Mouse (Mus musculus): ENCODE results near the gene Morc4.

The Morc4 gene

DNA sequence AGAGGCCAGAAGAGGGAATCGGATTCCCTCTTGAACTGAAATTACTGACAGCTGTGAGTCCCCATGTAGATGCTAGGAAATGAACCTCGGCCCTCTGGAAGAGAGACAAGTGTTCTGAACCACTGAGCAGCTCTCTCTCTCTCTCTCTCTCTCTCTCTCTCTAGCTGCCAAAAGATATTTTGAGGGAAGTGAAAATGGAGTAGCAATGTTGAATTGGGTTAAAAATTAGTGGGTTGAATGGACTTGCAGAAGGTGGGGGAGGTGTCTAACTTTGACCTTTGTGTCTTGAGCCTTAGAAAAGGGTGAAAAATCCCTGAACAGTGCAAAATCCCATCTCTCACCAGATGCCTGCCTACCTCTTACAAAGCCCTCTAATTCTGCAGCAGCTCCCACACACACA is 64.1 kb downstream of the Morc4 start:
- no peak for DNase-seq (ENCODE audit: extremely low read depth, insufficient read length, low spot score)

DNA sequence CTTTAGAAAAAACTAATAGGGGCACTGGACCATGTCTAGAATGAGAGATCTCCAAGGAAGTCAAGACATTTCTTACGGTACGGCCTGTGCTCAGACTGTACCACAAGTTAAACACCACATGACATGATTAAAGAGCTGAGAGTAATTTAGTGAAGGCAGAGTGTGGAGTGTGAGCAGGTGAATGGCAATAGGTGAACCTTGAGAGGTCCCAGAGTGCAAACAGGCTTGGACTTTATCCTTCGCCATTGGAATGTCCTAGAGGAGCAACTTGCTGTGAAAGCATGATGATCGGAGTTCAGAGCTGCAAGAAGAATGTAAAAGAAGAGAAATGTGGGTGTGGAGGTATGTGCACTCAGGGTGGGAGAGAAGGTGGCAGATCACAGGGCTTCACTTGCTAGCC is 65.6 kb downstream of the Morc4 start:
- DNase-seq (ENCODE audit: extremely low read depth, insufficient read length, low spot score) = no peak

DNA sequence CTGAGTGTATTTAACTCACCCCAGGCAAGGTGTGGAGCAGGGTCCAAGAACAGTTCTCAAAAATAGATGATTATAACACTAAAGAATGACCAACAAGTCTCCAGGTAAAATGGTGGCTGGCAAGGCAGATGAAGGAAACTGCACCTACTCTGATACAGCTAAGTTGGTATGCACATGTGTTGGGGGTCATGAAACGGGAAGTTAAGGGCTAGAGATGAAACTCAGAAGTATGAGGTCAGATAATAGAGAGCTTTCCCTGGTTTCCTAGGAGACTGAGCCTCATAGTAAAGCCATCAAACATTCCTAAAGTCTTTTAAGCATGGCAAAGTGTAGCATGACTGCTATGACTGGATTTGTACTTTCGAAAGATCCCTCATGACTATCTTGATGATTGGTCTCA is 68.4 kb downstream of the Morc4 start:
- no peak for DNase-seq (ENCODE audit: extremely low read depth, insufficient read length, low spot score)

DNA sequence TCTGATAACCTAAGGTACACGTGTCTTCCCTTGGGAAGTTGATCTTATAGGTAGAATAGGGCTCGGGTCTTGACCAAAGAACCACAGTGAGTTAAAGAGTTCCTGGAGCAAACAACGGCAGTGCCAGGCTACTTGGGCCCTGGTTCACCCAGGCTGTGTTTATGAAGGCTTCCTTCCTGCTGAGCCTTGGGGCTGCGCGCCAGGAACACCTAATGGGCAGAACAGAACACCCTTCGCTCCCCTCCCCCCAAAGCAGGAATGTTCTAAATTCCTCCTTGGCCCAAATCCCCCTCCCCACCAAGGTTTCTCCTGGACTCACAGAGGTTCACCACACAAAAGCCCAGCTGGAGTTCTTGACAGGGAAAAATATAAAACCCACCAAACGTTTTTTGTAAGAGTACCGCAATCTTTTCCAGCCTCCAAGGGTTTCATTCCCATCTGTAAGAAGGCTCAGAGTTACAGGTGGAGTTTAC is 71.0 kb downstream of the Morc4 start, which contains the start of gene Cldn2:
Gene Cldn2, plus strand, starts transcription at position 423 of the 473 bp plus-strand sequence.
- DNase-seq (ENCODE audit: extremely low read depth, insufficient read length, low spot score) = no peak

DNA sequence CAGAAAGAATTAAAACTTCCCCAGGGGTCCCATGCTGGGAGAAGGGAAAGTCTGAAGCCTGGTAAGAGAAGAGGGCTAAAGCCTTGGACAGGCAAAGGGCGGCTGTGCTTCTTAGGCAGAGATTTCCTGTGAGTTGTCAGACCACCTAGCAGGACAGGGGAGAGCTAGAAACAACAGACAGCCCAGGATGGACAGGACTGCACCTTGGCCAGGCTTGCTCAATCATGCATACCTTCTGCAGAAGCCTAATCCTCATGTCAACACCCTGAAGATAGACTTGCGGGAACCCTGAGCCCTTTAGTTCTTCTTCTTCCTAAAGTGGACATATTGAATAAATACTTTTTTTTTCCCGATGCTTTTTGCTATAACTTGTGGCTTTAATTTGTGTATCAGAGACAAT is 71.5 kb downstream of the Morc4 start:
- DNase-seq (ENCODE audit: extremely low read depth, insufficient read length, low spot score) = no peak

DNA sequence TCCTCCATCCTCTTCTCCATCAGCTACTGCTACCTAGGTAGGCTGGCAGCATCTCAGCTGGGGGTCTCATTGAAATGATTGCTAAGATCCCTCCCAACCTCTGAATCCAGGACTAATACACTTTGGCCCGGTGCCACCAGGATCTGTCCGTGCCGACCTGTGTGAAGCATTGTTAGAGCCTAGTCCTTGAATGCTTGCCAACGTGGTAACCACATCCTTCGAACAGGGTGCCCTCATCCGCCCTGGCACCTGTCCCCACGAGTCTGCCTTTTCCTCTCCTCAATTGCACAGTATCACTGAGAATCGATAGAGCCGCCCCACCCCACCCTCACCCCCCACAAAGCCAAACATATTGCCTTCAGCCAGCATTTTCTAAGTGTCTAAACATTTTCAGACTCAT is 73.6 kb downstream of the Morc4 start:
- peak; percentile 5 for DNase-seq (ENCODE audit: extremely low read depth, insufficient read length, low spot score)

DNA sequence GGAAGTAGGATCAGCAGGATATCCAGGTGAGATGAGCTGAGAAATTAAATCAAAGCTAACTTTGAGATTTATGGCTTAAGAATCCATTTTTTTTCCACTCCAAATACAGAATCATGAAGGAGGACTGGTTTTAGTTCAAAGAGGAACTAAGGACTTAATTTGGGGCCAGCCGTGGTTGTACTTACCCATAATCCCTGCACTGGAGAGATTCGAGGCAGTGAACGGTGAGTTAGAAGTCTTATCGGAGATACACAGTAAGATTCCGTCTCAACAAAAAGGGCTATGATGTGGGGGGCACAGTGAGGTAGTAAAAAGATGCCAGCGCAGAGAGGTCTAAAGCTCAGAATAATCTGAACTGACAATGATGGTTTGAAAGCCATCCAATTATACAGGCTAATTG is 75.4 kb downstream of the Morc4 start:
- no peak for DNase-seq (ENCODE audit: extremely low read depth, insufficient read length, low spot score)

DNA sequence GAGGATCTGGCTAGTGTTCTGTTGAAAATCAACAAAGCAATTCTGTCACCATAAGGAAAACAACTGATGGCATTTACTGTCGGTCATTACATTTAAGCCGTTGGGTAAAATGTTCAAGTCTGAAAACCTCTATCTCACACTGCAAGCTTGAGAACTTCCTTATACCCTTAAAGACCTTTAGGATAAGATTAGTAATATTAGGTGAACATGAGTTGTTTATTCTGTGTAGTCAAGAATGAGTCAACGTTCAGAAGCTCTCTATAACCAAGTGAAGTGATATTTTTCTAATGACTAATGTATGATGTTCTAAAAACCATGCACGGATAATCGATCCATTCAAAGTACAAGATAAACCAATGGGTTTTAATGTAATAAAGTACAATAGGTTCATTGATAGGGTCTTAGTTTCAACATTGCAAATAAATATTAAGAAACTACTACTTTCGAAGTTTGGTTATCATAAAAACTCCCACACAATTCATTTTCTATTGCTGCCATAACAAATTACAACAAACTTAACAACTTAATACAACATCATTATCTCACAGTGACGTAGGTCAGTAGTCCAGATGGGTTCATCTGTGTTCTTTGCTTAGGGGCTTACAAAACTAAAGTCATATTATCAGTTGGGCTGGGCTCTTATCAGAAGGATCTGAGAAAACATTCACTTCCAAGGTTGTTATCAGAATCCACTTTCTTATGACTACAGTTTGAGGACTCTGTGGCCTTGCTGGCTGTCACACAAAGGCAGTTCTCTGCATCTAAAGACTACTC is 77.2 kb downstream of the Morc4 start:
- no peak for DNase-seq (ENCODE audit: extremely low read depth, insufficient read length, low spot score)

DNA sequence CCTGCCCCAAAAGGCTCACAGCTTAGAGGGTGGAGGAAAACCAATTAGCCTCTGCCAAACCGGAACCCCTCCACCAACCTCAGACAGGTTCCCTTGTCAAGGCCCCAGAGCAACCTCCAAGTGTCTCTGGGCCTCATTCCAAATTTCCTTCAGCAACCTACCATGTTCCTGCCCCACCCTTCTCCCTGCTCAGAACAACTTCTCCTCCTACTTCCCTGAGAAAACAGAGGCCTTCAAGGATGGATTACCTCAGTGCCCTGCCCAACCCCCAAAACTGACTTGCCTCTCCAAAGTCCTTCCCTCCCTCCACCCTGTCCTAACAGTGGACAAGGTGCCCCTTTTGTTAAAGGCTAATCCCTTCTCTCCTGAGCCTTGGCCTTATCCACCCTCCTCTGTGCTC is 85.7 kb downstream of the Morc4 start:
- DNase-seq (ENCODE audit: extremely low read depth, insufficient read length, low spot score) = no peak

DNA sequence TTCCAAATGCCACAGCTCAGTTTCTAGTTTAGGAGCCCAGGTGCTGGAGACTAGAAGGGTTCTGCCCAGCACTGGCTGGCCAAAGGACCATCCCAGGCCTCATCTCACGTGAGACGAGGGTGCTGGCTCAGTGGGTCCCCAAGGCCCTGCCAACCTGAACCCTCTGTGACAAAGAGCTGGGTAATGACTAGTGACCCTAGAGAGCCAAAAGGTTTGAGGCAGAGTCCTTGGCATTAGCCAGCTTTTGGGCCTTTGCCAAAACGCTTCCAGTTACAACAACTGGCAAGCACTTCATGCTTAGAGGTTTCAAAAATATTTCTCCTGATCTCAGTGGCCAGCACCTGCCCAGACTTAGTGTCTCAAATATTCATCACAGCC is 88.4 kb downstream of the Morc4 start:
- peak; percentile 42 for DNase-seq (ENCODE audit: extremely low read depth, insufficient read length, low spot score)

DNA sequence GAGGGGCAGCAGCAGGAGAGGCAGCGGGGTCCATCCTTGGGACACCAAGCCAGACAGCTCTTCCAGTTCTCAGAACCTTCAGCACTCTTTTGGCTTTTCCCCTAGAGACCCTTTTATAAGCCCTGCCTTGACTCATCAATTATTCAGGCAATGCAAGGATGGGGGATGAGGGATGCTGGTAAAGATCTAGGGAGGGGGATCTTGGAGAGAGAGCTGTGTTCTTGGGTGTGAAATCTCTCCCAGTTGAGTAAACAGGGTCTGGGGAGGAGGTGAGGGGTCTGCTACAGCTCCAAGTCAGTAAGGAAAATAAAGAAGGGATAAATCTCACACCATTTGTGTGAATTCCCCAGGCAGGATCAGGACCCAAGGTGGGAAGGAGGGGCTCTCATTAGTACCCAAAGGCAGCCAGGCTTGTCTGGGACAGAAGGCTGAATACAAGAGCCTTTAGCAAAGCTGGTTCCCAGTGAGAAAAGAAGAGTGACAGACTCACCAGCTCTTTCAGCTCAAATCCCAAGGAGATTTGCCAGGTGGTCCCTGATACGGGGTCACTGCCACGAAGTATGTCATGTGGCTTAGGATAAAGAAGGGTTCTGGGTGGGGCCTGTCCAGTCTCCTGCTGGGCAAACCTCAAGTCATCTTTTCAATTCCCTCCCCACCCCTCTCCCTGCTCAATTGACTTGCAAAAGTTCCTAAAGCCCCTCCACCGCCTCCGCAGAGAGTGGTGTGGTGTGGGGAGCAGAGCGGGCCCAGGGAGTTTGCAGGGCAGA is 89.0 kb downstream of the Morc4 start, which contains the start of gene Ripply1:
Gene Ripply1, minus strand, starts transcription at position 76 of the 767 bp plus-strand sequence.
- no peak for DNase-seq (ENCODE audit: extremely low read depth, insufficient read length, low spot score)

DNA sequence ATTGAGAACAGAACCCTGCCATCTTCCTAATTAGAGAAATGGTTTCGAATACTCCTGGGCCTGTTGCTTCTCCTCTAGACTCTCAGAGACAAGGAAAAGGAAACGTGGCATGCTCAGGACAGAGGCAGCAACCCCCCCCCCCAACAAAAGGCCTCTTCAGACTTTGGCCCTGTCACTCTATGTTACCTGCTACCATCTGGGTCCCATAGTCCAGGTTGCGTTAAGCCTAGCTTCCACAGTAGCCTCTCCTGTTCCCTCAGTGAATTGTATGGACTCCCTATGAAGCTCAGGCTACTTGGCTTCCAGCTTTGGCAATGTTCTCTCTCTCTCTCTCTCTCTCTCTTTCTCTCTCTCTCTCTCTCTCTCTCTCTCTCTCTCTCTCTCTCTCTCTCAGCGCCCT is 89.9 kb downstream of the Morc4 start:
- no peak for DNase-seq (ENCODE audit: extremely low read depth, insufficient read length, low spot score)

DNA sequence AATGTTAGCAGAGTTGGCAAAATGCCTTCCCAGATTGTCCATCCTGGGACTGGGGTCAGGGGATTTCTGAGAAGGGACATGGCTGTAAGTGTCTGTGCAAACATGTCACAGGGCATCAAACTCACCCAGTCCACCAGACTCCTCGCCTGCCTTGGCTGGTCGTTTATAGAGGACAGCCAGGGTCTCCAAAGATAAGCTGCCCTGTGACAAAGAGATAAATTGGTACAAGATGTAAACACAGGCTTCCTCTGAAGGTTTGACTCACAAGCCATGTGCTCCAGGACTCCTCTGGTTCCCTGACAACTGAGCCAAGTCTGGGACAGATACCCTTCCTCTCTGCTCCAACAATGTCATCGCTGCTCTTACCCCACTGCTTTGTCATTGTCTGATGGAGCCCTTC is 90.5 kb downstream of the Morc4 start:
- no peak for DNase-seq (ENCODE audit: extremely low read depth, insufficient read length, low spot score)

DNA sequence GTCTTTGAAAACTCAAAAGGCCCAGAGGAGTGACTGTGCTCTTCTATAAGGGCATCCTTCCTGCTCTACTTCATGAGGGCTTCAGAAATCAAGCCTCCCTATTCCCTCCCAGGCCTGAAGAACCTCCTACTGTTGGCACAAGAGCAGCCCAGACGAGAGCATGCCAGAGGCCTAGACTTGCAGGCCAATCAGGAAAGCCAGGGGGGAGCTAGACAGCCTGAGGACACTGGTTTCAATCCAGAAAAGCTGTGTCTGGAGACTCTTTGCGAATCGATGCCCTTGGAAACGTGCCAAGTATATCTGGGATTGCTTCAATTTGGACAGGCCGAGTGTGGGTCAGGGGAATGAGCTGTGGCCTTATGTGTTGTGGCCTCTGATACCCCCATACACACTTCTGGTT is 92.1 kb downstream of the Morc4 start:
- no peak for DNase-seq (ENCODE audit: extremely low read depth, insufficient read length, low spot score)

DNA sequence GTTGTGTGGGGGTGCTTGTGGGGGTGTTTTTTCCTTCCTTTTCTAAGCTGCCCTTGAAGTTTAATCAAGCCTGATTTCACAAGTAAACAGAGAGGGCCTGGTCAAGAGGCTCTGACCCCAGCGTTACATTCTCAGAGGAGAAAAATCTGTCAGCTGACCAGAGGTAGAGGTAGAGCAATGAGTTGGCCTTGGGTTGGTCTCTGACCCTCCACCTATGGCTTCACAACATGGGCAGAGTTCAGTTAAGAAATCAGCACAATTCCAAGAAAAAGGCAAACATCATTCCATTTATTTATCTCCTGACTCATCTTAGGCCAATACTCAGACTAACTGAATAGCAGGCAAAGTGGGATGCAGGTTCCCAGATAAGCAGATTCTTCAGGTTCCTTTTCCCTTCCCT is 92.6 kb downstream of the Morc4 start:
- DNase-seq (ENCODE audit: extremely low read depth, insufficient read length, low spot score) = no peak

DNA sequence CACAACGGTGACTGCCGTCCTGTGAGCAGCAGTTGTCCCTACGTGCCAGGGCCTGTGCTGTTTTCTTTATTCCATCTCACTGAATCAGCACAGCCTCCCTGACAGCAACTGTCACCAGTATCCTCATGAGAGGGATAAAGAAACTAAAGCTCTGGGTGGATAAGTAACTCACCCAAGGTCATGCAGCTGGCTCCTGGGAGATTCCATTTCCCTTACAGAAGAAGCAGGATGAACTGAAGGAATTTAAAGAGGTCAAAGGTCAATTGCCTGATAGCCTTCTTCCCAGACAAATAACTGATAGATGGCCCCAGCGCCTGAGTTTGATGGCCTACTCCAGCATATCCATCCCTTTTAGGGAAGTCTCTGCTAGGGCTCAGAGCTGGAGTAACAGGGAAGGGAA is 94.1 kb downstream of the Morc4 start:
- DNase-seq (ENCODE audit: extremely low read depth, insufficient read length, low spot score) = no peak

DNA sequence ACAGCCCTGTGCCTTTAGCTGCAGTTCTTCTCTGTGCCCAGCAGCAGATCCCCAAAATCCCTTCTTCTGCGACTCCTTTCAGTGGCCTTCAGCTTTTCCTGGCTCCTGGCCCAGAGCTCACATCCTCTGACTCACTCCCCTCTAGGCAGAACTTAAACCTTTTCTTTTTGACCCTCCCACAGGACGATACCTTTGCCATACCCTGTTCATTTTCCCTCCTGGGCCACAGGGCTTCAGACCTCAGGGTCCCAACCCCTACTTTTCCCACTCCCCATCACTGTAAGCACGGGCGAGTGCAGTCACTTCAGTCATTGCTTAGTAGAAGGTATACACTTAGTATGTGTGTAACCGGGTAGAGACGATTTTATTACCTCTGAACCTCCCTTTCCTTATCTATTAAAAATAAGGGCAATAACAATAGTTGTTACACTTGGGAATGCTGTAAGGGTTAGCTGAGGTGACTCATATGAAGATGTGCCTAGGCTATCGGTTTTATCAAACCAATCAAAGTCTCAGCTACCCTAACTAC is 96.3 kb downstream of the Morc4 start:
- peak; percentile 69 for DNase-seq (ENCODE audit: extremely low read depth, insufficient read length, low spot score)

DNA sequence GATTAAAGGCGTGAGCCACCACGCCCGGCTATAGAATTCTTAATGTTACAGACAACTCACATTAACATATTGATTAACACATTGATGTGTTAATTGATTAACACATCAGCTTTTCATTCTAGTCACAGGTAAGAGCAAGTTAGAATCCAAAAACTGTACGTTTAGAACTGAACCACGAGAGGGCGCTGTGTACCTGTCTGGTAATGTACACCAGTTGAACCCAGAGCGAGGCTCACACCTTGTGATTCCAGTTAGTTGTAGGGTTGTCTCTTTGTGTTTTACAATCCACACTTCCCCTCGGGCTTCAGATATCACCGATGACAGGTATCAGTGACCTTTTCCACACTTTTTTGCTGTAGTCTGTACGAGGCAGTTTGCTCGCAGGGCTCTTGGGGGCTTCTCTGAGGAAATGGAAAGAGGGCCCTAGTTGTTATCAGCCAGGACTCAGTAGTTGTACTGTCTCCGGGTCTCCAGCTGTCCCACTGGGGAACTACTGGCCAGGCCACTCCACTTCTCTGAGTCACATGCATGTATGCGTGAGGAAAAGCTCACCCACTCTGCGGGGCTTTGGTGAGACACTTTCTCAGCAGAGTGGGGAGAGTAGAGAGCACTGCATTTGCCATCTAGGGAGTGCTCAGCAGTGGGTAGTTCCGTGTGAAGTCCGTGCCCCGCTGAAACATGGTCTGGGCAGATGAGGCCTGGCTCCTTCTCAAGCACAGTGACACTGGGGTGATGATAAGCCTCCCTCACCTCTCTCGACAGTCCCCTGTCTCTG is 97.0 kb downstream of the Morc4 start:
- no peak for DNase-seq (ENCODE audit: extremely low read depth, insufficient read length, low spot score)
